Mouse (Mus musculus): ENCODE results near the gene Myo9b. TPM values are rescaled to one million over a fixed set of nuclear protein-coding genes. Genes with fewer than 3 reads are reported as not detected.

The Myo9b gene
- total RNA-seq, 2 experiments from 2014 or later = 24.3 to 39.4 TPM

- DNase-seq (ENCODE audit: low spot score in 2 of 2) = no peak
- intact Hi-C loops (cut with DNase I) = no loop called here
Measured at GRCm38 (mm10) chr8:71403107-71403885, 130.8 kb downstream of the Myo9b start.

DNA sequence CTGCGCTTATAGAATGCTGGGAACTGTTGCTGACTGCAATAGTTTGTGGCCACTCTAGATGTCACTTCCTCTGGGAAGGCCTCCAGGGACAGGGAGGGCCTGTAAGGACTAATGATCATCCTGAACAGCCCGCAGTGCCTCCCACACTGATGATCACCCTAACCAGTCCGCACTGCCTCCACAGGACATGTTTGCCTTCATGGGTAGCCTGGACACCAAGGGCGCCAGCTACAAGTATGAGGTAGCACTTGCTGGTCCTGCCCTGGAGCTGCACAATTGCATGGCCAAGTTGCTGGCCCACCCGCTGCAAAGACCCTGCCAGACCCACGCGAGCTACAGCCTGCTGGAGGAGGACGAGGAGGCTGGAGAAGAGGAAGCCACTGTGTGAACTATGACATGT, 131.5 kb downstream of the Myo9b start:
- intact Hi-C loops (cut with DNase I) = no loop called here
- DNase-seq (ENCODE audit: low spot score in 2 of 2) = no peak

DNA sequence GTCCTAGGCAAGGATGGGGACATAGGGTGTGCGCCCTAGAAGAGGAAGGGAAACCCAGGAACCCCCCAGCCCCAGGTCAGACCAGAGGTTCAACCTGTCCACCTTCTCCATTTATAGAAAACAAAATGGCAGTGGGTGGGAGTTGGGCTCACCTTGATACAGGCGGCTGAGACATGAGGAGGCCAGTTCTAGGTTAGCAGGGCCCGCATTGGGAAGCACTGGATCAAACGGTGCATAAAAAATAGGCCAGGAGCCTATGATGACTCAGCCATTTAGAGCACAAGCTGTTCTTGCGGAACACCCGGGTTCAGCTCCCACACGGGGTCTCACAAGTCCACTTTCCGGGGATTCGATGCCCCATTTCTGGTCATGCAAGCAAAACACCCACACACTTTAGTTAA, 132.4 kb downstream of the Myo9b start:
- intact Hi-C loops (cut with DNase I) = no loop called here
- DNase-seq (ENCODE audit: low spot score in 2 of 2) = no peak

- intact Hi-C loops (cut with DNase I) = no loop called here
- peak; percentile 90 to 91 for DNase-seq (ENCODE audit: low spot score in 2 of 2)
Measured at GRCm38 (mm10) chr8:71405401-71406098, 133.0 kb downstream of the Myo9b start, which contains the start of gene Ankle1. Gene Ankle1, plus strand, starts transcription at chr8:71406010.

DNA sequence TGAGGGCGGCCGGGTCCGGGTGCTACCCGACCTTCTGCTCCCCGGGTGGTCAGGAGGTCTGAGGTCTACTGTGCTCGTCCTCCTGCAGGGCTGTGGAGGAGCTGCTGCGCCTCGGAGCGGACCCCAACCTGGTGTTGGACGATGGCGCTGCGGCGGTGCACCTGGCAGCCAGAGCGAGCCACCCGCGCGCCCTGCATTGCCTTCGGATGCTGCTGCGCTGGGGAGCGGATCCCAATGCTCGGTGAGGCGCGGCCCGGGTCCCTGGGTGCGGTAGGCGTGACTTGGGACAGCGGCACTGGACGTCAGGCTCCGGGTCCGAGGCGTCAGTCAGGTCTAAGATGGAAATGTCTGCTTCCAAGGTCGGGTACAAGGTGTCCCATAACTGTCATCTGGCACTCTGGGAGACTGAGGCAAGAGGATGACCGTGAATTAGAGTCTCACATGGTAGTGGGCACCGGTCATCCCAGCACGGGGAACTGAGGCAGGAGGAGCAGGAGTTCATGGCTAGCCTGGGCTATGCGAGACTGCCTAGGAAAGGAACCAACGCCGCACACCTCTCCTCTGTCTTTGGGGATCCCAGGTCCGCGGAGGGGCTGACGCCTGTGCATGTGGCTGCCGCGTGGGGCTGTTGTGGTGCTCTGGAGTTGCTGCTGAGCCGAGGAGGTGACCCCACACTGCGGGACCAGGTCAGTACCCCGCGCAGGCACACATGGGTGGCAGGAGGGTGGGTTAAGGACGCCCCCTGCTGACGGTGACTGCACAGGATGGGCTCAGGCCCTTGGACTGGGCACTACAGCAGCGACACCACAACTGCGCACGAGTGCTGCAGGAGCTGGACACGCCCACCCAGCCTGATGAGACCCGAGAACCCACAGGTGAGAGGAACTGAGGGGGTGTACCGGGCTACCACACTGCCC, 133.8 kb downstream of the Myo9b start:
- intact Hi-C loops (cut with DNase I) = no loop called here
- no peak for DNase-seq (ENCODE audit: low spot score in 2 of 2)

GRCm38 (mm10) chr8:71407441-71407840, 134.9 kb downstream of the Myo9b start:
- DNase-seq (ENCODE audit: low spot score in 2 of 2) = no peak
- intact Hi-C loops (cut with DNase I) = no loop called here

GRCm38 (mm10) chr8:71408231-71408630, 135.7 kb downstream of the Myo9b start:
- intact Hi-C loops (cut with DNase I) = no loop called here
- DNase-seq (ENCODE audit: low spot score in 2 of 2) = no peak

Other genes starting within 250 kb of the Myo9b start
- gene Haus8, start 220 bp downstream of the Myo9b start, total RNA-seq (2021) = 10 to 100 TPM; 12.3 to 15.8 TPM
- 100 to 1,000 TPM; 104 to 119 TPM for gene Use1, start 94.1 kb downstream of the Myo9b start, total RNA-seq (2021)
- gene Ocel1, start 98.6 kb downstream of the Myo9b start, total RNA-seq (2021) = 10 to 100 TPM; 15.4 to 18.1 TPM
- gene Nr2f6, start 109.2 kb downstream of the Myo9b start, total RNA-seq (2021) = 10 to 100 TPM; 39.3 to 40.6 TPM
- 1 to 10 TPM; 3.4 to 4.9 TPM for gene Ushbp1, start 123.1 kb downstream of the Myo9b start, total RNA-seq (2021)
- 100 to 1,000 TPM; 101 to 116 TPM for gene Babam1, start 124.1 kb downstream of the Myo9b start, total RNA-seq (2021)
- gene Ankle1, start 133.3 kb downstream of the Myo9b start, total RNA-seq (2021) = under 1 TPM in 1 of 2 experiments, not detected in 1; 0.29 TPM
- 100 to 1,000 TPM; 303 to 342 TPM for gene Abhd8, start 190.9 kb downstream of the Myo9b start, total RNA-seq (2021)
- gene Mrpl34, start 192.2 kb downstream of the Myo9b start, total RNA-seq (2021) = 10 to 100 TPM; 47.3 to 68.9 TPM
- 10 to 100 TPM; 70.7 to 78.7 TPM for gene Dda1, start 196.5 kb downstream of the Myo9b start, total RNA-seq (2021)
- 10 to 100 TPM; 59.3 to 62.2 TPM for gene Ano8, start 213.2 kb downstream of the Myo9b start, total RNA-seq (2021)
- 10 to 100 TPM; 34.2 to 36.0 TPM for gene Gtpbp3, start 215.4 kb downstream of the Myo9b start, total RNA-seq (2021)
- gene Plvap, start 239.0 kb downstream of the Myo9b start, total RNA-seq (2021) = 1 to 10 TPM; 7.4 to 9.4 TPM

Measured in left cerebral cortex, postnatal 36 days (tissue).